Mouse (Mus musculus) left cerebral cortex, postnatal 25 days (tissue): Measurements from ENCODE around the gene L3mbtl4. TPM values are rescaled to one million over a fixed set of nuclear protein-coding genes. Genes with fewer than 3 reads are reported as not detected.
"Not testable (repeated sequence)": the region's sequence is repeated elsewhere in the genome, so short reads cannot be mapped to it uniquely, and the experiment has no call there.

Source experiments
- DNase-seq, 2 experiments: peaks; one replicate each; pipeline ENCODE4 v3.0.0; 2022; ENCODE audit warnings: low spot score in 2 of 2, mixed read lengths in 1 of 2
- intact Hi-C: fragments of 180-260 bp; cut with DNase I; formaldehyde crosslinking; loops from one replicate; pipeline ENCODE4 v1.15.1; 2025
- total RNA-seq, 2 experiments: library from RNA; stranded (reverse); gene quantifications; 2 replicates each; pipeline ENCODE4 v1.2.3; 2021

L3mbtl4 gene
- total RNA-seq, 2 experiments from 2014 or later, result 2.0 to 2.7 TPM

GRCm38 (mm10) chr17:68357687-68358086, 84.1 kb downstream of the L3mbtl4 start:
- DNase-seq, result no peak
- intact Hi-C loops, result no loop called here

- DNase-seq, result no peak
- intact Hi-C loops, result no loop called here
Observed at GRCm38 (mm10) chr17:68371101-68371500, 97.5 kb downstream of the L3mbtl4 start.

- no peak for DNase-seq
- intact Hi-C loops, result no loop called here
Observed at GRCm38 (mm10) chr17:68388481-68388880, 114.9 kb downstream of the L3mbtl4 start.

- intact Hi-C loops, result no loop called here
- peak; percentile 2 to 22 for DNase-seq
Observed at GRCm38 (mm10) chr17:68405993-68406392, 132.4 kb downstream of the L3mbtl4 start.

- DNase-seq, intact Hi-C loops: not testable (repeated sequence)
Observed at GRCm38 (mm10) chr17:68407121-68407520, 133.5 kb downstream of the L3mbtl4 start.

- peak in 1 of 2 experiments; percentile 28 for DNase-seq
- intact Hi-C loops, result no loop called here
Observed at GRCm38 (mm10) chr17:68422663-68423498, 149.3 kb downstream of the L3mbtl4 start.

GRCm38 (mm10) chr17:68433576-68433975, 160.0 kb downstream of the L3mbtl4 start:
- no peak for DNase-seq
- intact Hi-C loops, result no loop called here

GRCm38 (mm10) chr17:68450921-68451320, 177.3 kb downstream of the L3mbtl4 start:
- intact Hi-C loops, result no loop called here
- DNase-seq, result no peak

- intact Hi-C loops, result no loop called here
- DNase-seq, result no peak
Observed at GRCm38 (mm10) chr17:68461471-68461870, 187.9 kb downstream of the L3mbtl4 start.

GRCm38 (mm10) chr17:68467311-68467710, 193.7 kb downstream of the L3mbtl4 start:
- intact Hi-C loops, result no loop called here
- no peak for DNase-seq

- intact Hi-C loops, result loop anchor here (10.0 kb wide), 1 partner anchor 265 kb away; no protein-coding TSS in a partner anchor
Observed at GRCm38 (mm10) chr17:68490065-68490691, 216.6 kb downstream of the L3mbtl4 start.

GRCm38 (mm10) chr17:68492231-68492630, 218.6 kb downstream of the L3mbtl4 start:
- DNase-seq, result peak; percentile 4 to 77
- intact Hi-C loops, result loop anchor here (10.0 kb wide), 1 partner anchor 263 kb away; no protein-coding TSS in a partner anchor

More at GRCm38 (mm10) chr17:68490065-68490691, 216.6 kb downstream of the L3mbtl4 start:
- DNase-seq, result no peak

- DNase-seq, intact Hi-C loops: not testable (repeated sequence)
Observed at GRCm38 (mm10) chr17:68502998-68503397, 229.4 kb downstream of the L3mbtl4 start.

GRCm38 (mm10) chr17:68559698-68560097, 286.1 kb downstream of the L3mbtl4 start:
- intact Hi-C loops, result no loop called here
- no peak for DNase-seq

- peak in 1 of 2 experiments; percentile 5 for DNase-seq
- intact Hi-C loops, result no loop called here
Observed at GRCm38 (mm10) chr17:68560264-68560663, 286.7 kb downstream of the L3mbtl4 start.

- intact Hi-C loops, result no loop called here
- peak in 1 of 2 experiments; percentile 57 for DNase-seq
Observed at GRCm38 (mm10) chr17:68571806-68572205, 298.2 kb downstream of the L3mbtl4 start.

GRCm38 (mm10) chr17:68585195-68585594, 311.6 kb downstream of the L3mbtl4 start:
- intact Hi-C loops, result no loop called here
- DNase-seq, result no peak

- intact Hi-C loops, result no loop called here
- no peak for DNase-seq
Observed at GRCm38 (mm10) chr17:68591619-68592018, 318.0 kb downstream of the L3mbtl4 start.

GRCm38 (mm10) chr17:68602744-68603143, 329.1 kb downstream of the L3mbtl4 start:
- peak in 1 of 2 experiments; percentile 8 for DNase-seq
- intact Hi-C loops, result no loop called here

- DNase-seq, result no peak
- intact Hi-C loops, result no loop called here
Observed at GRCm38 (mm10) chr17:68607691-68608090, 334.1 kb downstream of the L3mbtl4 start.

- DNase-seq, result no peak
- intact Hi-C loops, result no loop called here
Observed at GRCm38 (mm10) chr17:68611247-68611646, 337.6 kb downstream of the L3mbtl4 start.
